Mouse (Mus musculus): Measurements from ENCODE around the gene Atf7.

Gene Atf7

DNA sequence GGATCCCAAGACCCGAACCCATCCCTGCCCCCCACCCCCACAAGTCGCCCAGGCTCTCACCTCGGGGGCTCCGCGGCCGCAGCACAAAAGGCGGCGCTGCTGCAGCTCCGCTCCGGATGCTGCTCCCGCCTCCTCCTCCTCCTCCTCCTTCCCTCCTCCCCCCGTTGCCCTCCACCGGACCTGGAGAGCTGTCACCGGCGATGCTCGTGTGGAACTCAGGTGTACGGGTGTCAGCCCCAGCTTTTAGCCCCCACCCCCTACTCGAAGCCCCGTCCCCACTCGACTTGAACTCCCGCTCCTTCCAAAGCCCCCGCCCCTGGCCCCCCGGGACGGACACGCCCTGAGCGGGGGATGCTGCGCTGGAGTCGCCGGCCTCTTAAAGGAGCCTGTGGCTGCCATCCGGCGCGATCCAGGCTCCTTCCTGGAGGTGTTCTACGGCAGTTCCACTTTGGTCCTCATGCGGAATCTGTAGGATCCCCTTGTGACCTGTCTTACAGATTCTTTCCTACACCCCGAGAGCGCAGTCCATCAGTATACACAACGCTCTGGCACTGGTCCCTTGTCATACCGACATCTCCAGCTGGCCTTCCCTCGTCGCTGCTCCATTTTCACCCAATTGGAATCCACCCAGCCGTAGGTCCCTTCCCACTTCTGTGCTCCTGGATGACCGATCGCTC is 108.4 kb downstream of the Atf7 start, which contains the start of gene Map3k12:
TSS of gene Map3k12 (minus strand) at position 337 of the 677 bp plus-strand sequence.
- DNase-seq (ENCODE audit: extremely low read depth, insufficient read length, low spot score): peak; percentile 85

DNA sequence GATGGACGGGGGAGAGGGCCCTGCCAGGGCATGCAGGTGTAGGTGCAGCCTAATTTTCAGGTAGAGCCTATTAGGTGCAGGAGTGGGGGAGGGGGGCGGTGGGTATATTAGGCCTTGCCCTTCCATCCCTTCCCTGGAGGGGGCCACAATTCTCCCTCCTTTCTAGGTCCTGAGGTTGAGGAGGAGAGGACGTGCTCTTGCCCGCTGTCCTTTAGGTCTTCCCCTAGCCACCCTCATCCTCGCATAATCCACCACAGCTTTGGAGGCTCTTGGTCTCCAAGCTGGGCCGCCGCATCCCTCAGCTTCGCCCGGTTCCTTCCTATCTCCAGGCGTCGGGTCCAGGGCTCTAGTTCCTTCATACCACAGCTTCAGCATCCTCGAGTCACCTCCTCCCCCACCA is 109.0 kb downstream of the Atf7 start:
- no peak for DNase-seq (ENCODE audit: extremely low read depth, insufficient read length, low spot score)

DNA sequence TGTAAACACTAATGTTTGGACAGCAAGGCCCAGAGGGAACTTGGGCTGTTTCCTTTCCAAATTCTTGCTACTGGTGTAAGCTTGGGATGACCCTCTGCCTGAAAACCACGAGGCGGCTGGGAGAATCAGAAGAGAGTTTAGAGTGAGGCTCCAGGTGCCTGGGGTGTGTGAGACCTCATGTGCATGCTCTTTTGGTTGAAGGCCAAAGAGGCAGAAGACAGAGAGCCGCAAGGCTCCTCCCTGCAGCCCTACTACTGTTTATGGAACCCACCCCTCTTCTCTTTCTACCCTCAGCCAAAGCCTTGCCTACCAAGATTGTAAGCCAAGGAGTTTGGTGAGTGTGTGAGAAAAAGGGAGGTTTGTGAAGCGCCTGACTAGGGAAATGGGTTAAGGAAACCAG is 109.5 kb downstream of the Atf7 start:
- no peak for DNase-seq (ENCODE audit: extremely low read depth, insufficient read length, low spot score)

DNA sequence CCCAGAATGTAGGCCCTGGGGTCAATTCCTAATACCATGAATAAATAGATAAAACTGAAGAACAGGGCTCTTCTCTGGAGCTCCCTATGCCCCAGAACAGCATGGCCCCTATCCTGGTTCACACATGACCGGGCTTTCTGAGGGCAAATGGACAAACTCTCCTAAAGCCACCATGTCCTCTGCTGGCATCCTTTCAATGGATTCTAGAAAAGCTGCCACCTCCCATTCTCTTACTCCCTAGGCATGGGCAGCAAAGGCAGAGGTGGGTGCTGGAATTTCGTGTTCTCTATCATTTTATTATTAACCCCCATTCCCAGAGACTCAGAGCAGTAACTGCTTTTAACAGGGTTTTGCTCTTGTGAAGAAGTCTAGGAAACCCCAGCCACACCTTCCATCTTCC is 110.0 kb downstream of the Atf7 start:
- DNase-seq (ENCODE audit: extremely low read depth, insufficient read length, low spot score): no peak

DNA sequence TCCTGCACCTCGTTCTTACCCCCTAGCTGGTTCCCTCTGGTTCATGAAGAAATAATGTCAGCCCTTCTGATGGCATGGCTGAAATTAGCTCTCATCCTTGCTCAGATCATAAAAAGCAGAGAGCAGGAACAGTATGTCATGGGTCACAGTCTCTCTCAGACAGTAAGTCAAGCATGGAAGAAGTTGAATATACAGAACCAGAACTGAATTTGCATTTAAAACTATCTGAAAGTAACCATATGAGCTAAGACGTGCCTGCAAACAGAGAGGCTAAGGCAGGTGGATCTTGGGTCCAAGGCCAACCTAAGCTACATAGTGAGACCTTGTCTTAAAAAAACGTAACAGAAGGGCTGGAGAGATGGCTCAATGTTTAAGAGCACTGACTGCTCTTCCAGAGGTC is 112.3 kb downstream of the Atf7 start:
- no peak for DNase-seq (ENCODE audit: extremely low read depth, insufficient read length, low spot score)

DNA sequence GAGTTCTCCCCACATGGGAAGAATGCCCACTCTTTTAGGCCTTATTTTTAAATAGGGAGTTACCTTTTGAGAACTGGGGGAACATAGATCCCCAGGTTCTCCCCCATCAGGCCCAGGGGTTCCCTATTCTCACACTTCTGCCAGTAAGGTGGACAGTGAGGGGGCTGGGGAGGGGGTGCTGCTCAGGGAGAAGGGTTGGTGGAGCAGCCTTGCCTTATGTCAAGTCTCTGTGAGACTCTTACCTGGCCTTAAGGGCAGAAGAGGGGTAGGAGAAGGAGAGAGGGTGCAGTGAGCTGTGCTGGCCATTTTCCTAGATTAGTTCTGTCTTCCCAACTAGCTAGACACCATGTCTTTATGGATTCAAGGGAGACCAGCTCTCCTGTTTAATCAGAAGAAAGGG is 112.8 kb downstream of the Atf7 start:
- no peak for DNase-seq (ENCODE audit: extremely low read depth, insufficient read length, low spot score)

DNA sequence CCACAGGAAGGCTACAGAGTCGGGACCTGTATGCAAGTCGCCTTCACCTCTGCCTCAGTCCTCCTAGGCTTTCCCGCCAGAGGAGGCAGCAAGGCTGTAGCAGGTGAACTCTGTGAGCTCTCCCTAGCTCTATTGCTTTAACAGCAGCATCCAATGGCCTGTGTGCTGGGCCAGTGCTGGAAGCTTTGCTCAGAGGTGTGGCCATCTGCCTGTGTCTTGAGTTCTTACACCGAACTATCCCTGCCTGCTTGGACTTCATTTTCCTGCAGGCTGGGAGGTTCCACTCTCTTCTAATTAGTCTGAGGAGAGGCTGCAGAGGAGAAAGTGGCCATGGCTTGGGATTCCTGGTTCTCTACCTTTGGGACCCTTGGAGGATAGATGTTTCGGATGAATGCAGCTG is 113.3 kb downstream of the Atf7 start:
- no peak for DNase-seq (ENCODE audit: extremely low read depth, insufficient read length, low spot score)

DNA sequence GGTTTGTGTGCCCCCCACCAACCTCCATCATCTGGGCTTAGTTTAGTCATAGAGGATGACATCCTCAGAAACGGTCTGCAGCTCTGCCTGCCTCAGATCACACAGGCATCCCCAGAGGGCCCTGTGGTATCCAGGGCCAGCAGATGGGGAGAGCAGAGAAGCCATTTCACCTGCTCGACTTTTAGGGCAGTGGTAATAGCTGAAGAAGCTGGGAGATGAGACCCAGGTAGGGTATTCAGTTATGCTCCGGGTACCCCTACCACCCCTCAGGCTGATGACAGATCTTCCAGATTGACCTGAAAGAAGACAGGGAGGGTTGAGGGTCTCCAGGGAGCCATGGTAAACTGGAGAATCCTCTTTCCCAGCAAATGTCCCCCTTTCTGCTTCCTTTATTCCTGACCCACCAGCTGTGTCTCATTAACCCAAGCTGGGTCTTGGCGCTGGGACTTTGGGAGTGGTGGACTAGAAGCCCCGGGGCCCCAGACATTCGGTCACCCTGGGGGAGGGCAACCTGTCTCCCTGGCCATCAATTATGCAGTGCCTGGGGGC is 113.9 kb downstream of the Atf7 start:
- no peak for DNase-seq (ENCODE audit: extremely low read depth, insufficient read length, low spot score)

DNA sequence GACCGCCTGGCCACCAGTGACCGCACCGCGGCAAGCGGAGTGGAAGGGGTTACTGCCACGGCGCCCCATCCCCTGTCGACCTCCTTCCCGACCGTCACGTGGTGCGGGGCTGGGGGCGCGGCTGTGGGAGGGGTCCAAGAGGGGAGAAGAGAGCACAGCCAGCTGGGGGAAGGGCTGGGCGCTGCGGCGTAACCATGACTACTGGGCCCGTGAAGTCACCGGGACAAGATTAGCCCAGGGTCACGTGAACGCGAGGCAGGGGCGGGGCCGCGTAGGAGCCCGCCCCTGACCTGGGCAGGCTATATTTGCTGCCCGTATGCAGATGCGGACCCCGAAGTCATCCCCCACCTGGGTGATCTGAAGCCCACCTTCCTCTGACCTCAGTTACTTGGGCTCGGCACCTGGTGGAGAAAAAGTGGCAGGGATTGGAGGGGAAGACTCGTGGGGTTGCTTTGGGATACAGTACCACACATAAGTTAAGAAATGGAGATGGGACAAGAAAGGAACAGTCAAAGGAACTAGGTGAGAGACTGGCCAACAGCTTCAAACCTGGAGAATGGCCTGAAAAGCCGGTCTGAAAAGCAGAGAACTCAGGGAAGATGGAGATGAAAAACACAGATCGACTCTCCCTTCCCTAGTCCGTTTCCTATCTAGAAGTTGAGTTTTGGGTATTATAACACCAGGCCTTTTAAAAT is 114.5 kb downstream of the Atf7 start:
- DNase-seq (ENCODE audit: extremely low read depth, insufficient read length, low spot score): peak; percentile 62

DNA sequence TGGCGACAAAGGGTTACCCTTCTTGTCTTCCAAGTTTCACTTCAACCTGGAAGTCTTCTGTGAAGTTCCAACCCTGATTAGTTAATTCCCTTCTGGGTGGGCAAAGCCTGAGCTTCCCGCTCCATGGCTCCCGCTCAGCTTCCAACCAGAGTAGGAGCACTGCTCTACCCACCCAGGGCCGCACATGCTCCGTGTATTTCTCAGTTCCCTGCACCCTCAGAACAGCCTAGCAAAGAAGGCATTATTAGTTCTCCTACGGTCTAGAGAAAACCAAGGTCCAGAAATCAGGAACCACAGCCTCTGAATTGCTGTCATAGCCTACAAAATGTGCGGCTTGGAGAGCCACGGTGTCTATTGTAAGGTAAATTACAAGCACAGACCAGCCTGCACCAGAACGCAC is 115.2 kb downstream of the Atf7 start:
- no peak for DNase-seq (ENCODE audit: extremely low read depth, insufficient read length, low spot score)

DNA sequence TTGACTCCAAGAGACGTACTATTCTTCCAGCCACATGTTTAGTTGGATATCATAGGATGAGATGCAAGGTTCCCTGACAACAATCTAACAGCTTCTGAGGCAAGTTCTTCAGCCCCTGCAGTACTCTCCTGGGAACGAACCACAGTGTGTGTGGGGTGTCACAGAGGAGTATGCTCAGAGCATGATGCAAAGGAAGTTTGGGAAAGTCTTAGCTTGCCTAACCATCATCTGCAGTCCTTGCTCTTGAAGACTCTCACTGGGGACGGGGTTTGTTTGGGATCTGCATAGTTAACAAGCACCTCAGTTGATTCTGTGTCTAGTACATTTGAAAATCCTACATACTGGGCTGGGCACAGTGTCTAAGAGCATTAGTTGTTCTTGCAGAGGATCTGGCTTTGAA is 116.9 kb downstream of the Atf7 start:
- DNase-seq (ENCODE audit: extremely low read depth, insufficient read length, low spot score): no peak

DNA sequence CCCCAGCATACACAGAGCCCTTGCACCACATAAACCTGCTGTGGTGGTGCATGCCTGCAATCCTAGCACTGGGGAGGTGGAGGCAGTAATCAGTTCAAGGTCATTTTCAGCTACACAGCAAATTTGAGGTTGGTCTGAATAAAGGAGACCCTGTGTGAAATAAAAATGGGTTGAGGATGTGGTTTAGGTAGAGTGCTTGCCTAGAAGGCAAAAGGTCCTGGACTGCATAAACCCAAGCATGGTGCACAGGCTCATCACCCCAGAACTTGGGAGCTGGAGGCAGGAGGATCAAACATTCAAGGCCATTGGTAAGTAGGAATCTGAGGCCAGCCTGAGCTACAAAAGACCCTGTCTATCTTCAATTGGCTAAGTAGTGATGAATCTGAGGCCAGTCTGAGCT is 117.7 kb downstream of the Atf7 start:
- no peak for DNase-seq (ENCODE audit: extremely low read depth, insufficient read length, low spot score)

DNA sequence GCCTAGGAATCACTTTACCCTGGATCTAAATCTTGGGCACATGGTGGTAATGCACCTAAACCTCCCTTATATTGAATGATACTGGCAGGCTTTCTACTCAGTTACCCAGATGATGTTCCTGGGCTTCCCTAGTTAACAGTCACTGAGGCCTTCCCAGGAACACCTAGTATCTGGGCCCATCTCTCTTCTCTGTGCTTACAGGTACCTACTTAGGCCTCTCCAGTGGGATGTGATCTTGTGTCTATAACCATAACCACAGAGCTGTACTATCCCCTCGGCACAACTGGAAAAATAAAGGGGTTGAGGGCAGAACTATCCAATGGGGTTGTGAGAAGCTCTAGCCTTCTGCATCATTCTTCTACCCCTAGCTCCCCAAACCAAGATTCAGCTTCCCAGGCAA is 118.4 kb downstream of the Atf7 start:
- no peak for DNase-seq (ENCODE audit: extremely low read depth, insufficient read length, low spot score)

DNA sequence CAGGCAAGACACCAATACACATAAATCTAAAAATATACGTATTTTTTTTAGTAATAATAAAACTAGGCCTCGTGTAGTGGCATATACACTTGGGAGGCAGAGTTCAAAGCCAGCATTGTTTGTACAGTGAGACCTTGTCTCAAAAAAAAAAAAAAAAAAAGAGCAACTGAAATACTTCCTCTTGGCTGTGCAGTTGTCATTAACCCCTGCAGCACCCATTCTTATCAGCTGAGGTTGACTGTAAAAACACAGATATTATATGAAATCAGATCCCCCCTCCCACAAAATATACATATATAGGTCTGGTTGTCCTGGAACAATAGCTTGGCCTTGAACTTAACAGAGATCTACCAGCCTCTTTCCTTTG is 118.8 kb downstream of the Atf7 start:
- no peak for DNase-seq (ENCODE audit: extremely low read depth, insufficient read length, low spot score)

DNA sequence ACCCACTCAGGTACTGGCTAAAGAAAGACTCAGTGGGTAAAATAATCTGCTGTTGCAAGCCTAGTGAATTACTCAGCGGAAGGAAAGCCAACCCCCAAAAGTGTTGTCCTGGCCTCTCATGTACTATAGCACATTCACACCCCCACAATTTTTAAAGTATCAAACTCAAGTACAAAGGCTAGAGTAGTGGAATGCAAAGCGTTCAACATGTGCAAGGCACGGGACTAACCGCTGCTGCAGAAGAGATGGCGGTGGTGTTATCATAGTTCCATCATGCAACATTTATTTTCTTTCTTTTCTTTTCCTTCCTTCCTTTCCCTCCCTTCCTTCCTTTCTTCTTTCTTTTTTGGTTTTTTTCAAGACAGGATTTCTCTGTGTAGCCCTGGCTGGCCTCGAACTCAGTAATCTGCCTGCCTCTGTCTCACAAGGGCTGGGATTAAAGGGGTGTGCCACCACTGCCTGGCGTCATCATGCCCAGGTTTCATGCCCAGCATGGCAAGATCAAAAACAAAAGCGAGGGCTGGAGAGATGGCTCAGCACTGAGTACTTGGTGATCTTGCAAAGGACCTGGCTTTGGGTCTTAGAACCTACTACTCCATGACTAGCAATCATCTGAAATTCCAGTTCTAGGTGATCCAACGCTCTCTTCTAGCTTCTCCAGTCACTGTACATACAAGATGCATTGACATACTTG is 119.3 kb downstream of the Atf7 start:
- no peak for DNase-seq (ENCODE audit: extremely low read depth, insufficient read length, low spot score)

DNA sequence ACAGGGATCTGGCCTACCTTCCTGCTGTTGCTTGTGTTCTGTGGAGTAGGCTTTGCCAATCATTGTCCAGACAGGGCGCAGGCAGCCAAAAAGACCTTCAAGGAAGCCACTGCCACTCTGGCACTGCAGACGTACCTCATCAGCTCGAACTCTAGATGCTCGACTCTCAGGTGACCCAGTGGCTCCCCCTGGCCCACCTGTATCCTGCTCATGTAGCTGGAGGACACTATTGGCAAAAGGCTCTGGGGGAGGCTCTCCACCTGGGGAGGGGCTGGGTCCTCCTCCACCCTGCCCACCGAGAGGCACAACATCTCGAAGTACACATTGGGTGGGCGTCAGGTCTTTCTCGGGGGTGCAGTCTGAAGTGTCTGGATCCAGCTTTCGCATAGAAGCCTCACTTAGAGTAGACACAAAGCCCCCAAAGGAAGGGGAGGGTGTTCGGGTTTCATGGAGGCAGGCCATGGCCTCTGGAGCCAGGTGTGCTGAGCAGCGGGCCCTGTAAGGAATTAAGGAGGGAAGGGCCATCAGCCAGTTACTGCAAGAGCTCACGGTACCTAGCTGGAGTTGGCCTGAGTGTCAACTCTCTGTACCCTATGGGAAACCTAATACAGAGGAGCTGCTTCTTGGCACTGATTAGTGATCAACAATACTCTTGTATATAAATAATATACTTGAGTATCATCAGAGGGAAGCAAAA is 120.0 kb downstream of the Atf7 start:
- no peak for DNase-seq (ENCODE audit: extremely low read depth, insufficient read length, low spot score)

DNA sequence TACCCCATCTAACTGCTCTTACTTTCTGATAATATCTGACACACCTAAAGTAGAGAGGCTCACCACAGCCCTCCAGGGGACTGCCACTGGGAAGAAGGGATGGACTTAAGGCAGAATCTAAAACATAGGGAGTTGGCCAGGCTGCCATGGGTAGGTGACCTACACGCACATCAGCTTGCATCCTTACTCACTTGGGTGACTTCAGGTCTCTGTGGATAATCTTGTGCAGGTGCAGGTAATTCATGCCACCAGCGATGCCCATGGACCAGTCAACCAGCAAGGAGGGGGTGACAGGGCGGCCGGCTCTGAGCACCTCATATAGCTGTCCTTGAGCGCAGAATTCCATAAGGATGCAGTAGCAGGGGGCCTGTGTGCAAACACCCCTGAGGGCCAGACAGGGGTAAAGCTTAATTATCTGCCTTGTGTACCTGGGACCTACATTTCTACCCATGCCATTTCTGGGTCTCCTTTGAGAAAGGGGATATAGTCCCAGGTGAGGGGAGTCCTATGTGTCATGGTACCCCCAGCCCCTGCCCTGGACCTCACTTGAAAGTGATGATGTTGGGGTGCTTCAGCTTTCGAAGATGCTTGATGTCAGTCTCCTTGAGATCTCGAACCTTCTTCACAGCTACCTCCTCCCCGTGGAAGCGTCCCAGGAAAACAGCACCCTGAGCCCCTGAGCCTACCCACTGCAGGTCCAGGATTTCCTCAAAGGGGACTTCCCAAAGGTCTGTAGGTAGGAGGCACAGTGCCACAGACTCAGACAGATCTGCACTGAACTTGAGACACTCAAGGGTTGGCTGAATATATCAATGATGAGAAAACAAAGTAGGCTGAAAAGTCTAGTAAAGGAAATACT is 121.1 kb downstream of the Atf7 start:
- DNase-seq (ENCODE audit: extremely low read depth, insufficient read length, low spot score): no peak

DNA sequence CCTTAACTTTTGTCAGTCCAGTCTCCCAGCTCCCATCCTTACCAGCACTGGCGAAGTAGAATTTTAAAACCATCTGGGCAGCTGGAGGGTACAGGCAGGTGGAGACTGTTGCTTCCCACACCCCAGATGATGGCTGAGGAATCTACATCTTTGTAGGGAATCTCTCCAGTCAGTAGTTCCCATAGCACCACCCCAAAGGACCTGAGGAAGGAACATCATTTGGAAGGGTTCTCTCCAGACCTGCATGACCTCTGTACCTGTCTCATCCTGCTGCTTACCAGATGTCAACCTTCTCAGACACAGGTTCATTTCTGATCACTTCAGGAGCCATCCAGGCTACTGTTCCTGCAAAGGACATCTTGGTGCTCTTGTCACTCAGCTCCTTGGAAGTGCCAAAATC is 121.8 kb downstream of the Atf7 start, which contains the start of gene Gm10337:
TSS of gene Gm10337 (plus strand) at position 276 of the 400 bp plus-strand sequence.
- no peak for DNase-seq (ENCODE audit: extremely low read depth, insufficient read length, low spot score)

DNA sequence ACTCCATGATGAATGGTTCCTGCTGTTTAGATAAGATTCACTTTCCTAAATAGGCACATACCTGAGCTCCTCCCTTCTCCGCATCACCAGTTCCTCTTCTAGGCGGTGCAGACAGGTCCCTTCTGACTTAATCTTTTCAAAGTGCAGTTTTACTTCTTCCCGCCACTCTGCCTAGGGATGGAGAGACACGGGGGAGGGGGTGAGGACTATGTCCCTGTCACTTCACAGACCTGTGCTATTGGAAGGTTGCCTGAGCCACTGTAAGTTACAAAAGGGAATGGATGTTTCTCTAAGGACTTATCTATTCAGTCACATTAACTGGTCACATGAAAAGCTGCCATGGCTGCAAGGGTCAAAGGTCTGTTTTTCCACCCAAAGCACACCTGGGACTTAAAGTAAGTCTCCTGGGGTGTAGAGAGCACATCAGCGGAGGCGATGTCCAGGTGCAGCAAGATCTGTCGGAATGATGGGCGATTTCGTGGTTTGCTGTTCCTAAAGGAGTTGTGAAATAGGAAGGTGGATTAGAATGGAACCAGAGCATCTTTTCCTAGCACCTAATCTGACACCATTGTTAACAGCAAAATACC is 122.9 kb downstream of the Atf7 start:
- DNase-seq (ENCODE audit: extremely low read depth, insufficient read length, low spot score): no peak
